Mouse (Mus musculus) embryonic facial prominence, embryonic 10.5 days (tissue): ENCODE measurements at regions not wholly inside any gene's neighbourhood (a gene's known extent, or its start where the extent isn't known, plus 50 kb on each side); places are given as distances from the start of the nearest gene placed in this dataset.

ENCODE experiments used
- DNase-seq: peaks from one replicate; pipeline ENCODE4 v3.0.0-alpha.2; 2017; ENCODE audit warnings: low spot score
- H3K27ac ChIP-seq: fragments of 300-500 bp; sonication (generic); replicated peaks from 2 replicates; pipeline ENCODE4 v1.5.1; 2016; ENCODE audit warnings: mild to moderate bottlenecking
- H3K27me3 ChIP-seq: fragments of 300-500 bp; sonication (generic); replicated peaks from 2 replicates; pipeline ENCODE4 v1.6.1; 2016; ENCODE audit warnings: low read depth, mild to moderate bottlenecking; ENCODE audit not compliant: poor library complexity, severe bottlenecking
- H3K36me3 ChIP-seq: fragments of 300-500 bp; sonication (generic); replicated peaks from 2 replicates; pipeline ENCODE4 v1.6.1; 2016; ENCODE audit warnings: mild to moderate bottlenecking, moderate library complexity
- H3K4me1 ChIP-seq: fragments of 300-500 bp; sonication (generic); 2 replicates; pipeline ENCODE4 v1.6.1; 2016
- H3K4me3 ChIP-seq: fragments of 300-500 bp; sonication (generic); 2 replicates; pipeline ENCODE4 v1.5.1; 2016; ENCODE audit warnings: mild to moderate bottlenecking, moderate library complexity
- H3K9me3 ChIP-seq: fragments of 300-500 bp; sonication (generic); 2 replicates; pipeline ENCODE4 v1.6.1; 2016; ENCODE audit warnings: mild to moderate bottlenecking
- WGBS: fragments of 180-500 bp; shearing (Covaris S2); methylation state at CpG from one replicate; pipeline ENCODE4 v1.1.7; 2016; 5-methylcytosine and 5-hydroxymethylcytosine counted together

GRCm38 (mm10) chr12:13706510-13706909, 437.6 kb downstream of the Nbas start:
- H3K27ac ChIP-seq, result no peak overlapping the region

GRCm38 (mm10) chr12:13703604-13704003, 434.7 kb downstream of the Nbas start:
- Histone ChIP-seq H3K4me1 (no peaks in the 10 kb centered on the region), H3K27me3 (no peaks in the 10 kb centered on the region), H3K9me3 (no peaks in the 10 kb centered on the region), H3K4me3 (no peak overlapping the region), H3K27ac (no peak overlapping the region), H3K36me3 (no peaks in the 10 kb centered on the region)
- WGBS, result 89% methylated on average over 3 of the region's 3 CpGs
- no peak for DNase-seq

More at GRCm38 (mm10) chr12:13706510-13706909, 437.6 kb downstream of the Nbas start:
- 67% methylated on average over 4 of the region's 4 CpGs for WGBS
- H3K9me3 ChIP-seq, result no peaks in the 10 kb centered on the region
- no peaks in the 10 kb centered on the region for H3K4me1 ChIP-seq
- H3K36me3 ChIP-seq, result no peaks in the 10 kb centered on the region
- no peak for DNase-seq
- no peaks in the 10 kb centered on the region for H3K27me3 ChIP-seq
- H3K4me3 ChIP-seq, result no peak overlapping the region

GRCm38 (mm10) chr12:13699858-13700257, 430.9 kb downstream of the Nbas start:
- 87% methylated on average over 2 of the region's 2 CpGs for WGBS

GRCm38 (mm10) chr12:13698834-13699233, 429.9 kb downstream of the Nbas start:
- Histone ChIP-seq H3K9me3 (no peaks in the 10 kb centered on the region), H3K36me3 (no peaks in the 10 kb centered on the region), H3K4me3 (no peak overlapping the region), H3K27me3 (no peaks in the 10 kb centered on the region), H3K4me1 (no peaks in the 10 kb centered on the region), H3K27ac (no peak overlapping the region)
- DNase-seq, result no peak
- 76% methylated on average over 4 of the region's 4 CpGs for WGBS

More at GRCm38 (mm10) chr12:13699858-13700257, 430.9 kb downstream of the Nbas start:
- Histone ChIP-seq H3K36me3 (no peaks in the 10 kb centered on the region), H3K27ac (no peak overlapping the region), H3K27me3 (no peaks in the 10 kb centered on the region), H3K9me3 (no peaks in the 10 kb centered on the region), H3K4me1 (no peaks in the 10 kb centered on the region), H3K4me3 (no peak overlapping the region)
- no peak for DNase-seq

GRCm38 (mm10) chr12:13691394-13692165, 422.6 kb downstream of the Nbas start:
- Histone ChIP-seq H3K27me3 (no peaks in the 10 kb centered on the region), H3K4me1 (peaks cover 6% of the 10 kb centered on the region; the same call in 1 of the 2 replicates), H3K4me3 (no peak overlapping the region), H3K9me3 (no peaks in the 10 kb centered on the region), H3K36me3 (no peaks in the 10 kb centered on the region), H3K27ac (no peak overlapping the region)
- no peak for DNase-seq
- WGBS, result 57% methylated on average over 2 of the region's 2 CpGs

DNA sequence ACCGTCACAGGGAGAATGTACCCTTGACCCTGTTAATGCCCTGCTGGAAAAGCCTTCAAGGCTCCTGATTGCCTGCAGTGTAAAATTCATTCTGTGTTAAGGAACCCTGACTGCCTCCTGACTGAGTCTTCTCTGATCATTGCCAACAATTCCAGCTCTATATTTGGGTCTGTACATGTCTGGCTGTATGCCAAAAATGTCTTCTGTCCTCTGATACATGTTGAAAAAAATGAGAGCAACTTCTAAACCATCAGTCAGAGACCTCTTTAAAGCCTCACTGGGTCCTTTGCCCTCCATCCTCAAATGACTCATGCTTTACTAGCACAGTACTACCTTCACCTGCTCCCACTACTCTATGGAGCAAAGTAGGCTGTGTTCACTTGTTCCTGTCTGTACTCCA, 408.3 kb downstream of the Nbas start:
- Histone ChIP-seq H3K27ac (no peak overlapping the region), H3K4me3 (no peak overlapping the region), H3K9me3 (no peaks in the 10 kb centered on the region), H3K36me3 (no peaks in the 10 kb centered on the region), H3K27me3 (no peaks in the 10 kb centered on the region), H3K4me1 (no peaks in the 10 kb centered on the region)
- DNase-seq, result no peak
- WGBS, result 80% methylated on average over 1 of the region's 1 CpGs

DNA sequence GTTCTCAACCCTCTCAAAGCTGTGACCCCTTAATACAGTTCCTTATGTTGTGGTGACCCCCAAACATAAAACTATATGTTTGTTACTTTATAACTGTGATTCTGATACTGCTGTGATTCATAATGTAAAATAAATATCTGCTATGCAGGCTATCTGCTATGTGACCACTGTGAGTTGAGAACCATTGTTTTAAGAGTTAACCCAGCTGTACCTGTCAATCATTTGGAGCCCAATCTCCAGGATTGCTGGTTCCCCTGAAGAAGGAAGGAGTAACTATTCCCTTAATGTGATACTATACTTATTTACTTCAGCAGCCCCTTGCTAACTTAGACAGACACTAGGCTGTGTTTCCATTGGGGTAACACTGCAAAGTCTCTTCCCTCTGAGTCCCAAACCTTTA, 400.5 kb downstream of the Nbas start:
- DNase-seq, result no peak
- Histone ChIP-seq H3K36me3 (no peaks in the 10 kb centered on the region), H3K4me3 (no peak overlapping the region), H3K4me1 (no peaks in the 10 kb centered on the region), H3K27me3 (no peaks in the 10 kb centered on the region), H3K27ac (no peak overlapping the region), H3K9me3 (no peaks in the 10 kb centered on the region)

DNA sequence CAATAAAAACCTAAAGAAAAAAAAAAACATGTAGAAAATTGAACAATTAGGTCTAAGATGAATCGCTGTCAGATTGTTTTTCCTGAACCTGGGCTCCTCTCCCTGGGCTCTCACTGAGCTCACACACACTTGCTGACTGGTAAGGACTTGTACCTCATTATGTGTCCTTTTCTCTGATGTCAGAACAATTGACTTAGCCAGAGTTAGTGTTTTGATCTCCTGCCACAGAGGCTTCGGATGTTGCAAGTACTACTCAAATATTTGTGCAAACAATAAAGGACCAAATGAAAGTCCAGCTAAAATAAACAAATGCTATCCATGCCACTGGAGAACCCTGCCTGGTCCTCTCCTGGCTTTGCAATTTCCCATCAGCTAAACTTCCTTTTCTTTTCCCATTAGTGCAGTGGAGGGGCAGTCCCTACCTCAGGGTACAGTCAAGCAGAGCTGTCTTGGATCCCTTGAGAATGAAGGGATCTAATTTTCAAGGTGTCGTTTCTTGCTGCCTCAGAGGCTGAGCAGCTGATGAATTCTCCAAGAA, 399.6 kb downstream of the Nbas start:
- WGBS, result 77% methylated on average over 3 of the region's 3 CpGs
- H3K4me3 ChIP-seq, result no peak overlapping the region
- H3K36me3 ChIP-seq, result no peaks in the 10 kb centered on the region
- H3K4me1 ChIP-seq, result no peaks in the 10 kb centered on the region
- DNase-seq, result no peak
- H3K27ac ChIP-seq, result no peak overlapping the region
- H3K27me3 ChIP-seq, result no peaks in the 10 kb centered on the region
- H3K9me3 ChIP-seq, result no peaks in the 10 kb centered on the region

DNA sequence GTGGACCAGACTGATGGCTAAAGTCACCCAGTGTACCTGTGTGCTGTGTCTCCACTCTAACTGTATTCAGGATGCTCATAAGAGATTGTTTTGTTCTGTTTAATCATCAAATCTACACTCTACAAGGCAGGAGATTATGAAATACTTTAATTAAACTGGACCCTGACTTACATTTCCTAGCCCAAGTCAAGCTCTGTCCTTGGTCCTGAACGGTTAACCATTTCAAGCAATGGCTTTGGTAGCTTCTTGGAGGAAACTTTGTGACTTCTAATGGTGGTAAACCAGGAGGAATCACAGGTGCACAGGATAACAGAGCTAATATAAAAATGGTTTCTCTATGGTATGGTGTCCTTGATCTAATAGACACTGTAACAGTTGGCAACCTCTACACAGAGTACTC, 370.4 kb downstream of the Nbas start:
- 62% methylated on average over 1 of the region's 1 CpGs for WGBS
- H3K36me3 ChIP-seq, result no peaks in the 10 kb centered on the region
- peak; percentile 22 for DNase-seq
- H3K4me3 ChIP-seq, result no peak overlapping the region
- no peak overlapping the region for H3K27ac ChIP-seq
- H3K9me3 ChIP-seq, result no peaks in the 10 kb centered on the region
- H3K4me1 ChIP-seq, result no peaks in the 10 kb centered on the region
- no peaks in the 10 kb centered on the region for H3K27me3 ChIP-seq
